ENCODE assay signal across 22 mouse cellular contexts in genomic region chr19:4102626-4103025, GRCm38 (mm10). TPM values are rescaled to one million over a fixed set of nuclear protein-coding genes. Genes with fewer than 3 reads are reported as not detected.
"Had no signal": no experiment of that assay in that cellular context is flagged by ENCODE, and none has a peak within 500 bp of the region (broad histone marks: within the 10 kb centered on the region; RNA-seq: fewer than 3 reads in every experiment).

No protein-coding gene starts in this region.

- H3K9me3 ChIP-seq: limb, embryonic 10.5 days; liver, embryonic 12.5 days; midbrain, embryonic 10.5 days; midbrain, embryonic 15.5 days; neural tube, embryonic 13.5 days; stomach, embryonic 15.5 days had no signal

- H3K27me3 ChIP-seq: midbrain, embryonic 15.5 days had no signal

- H3K27ac ChIP-seq: limb, embryonic 10.5 days; liver, embryonic 12.5 days; midbrain, embryonic 10.5 days; midbrain, embryonic 15.5 days; neural tube, embryonic 13.5 days; stomach, embryonic 15.5 days had no signal

- H3K9ac ChIP-seq: liver, embryonic 12.5 days; lung, embryonic 14.5 days; midbrain, embryonic 15.5 days; neural tube, embryonic 13.5 days; stomach, embryonic 15.5 days had no signal

- ATAC-seq: liver, embryonic 12.5 days; midbrain, embryonic 15.5 days had no signal

- DNase-seq: kidney, postnatal 25 days; lung, embryonic 14.5 days; lung, postnatal 10 days; lung, postnatal 4 days; retina, postnatal 1 day; right cerebral cortex, postnatal 4 days; spleen, adult 18-20 months; thymus, adult 2 months; thymus, postnatal 25 days had no signal

- H3K4me3 ChIP-seq: limb, embryonic 10.5 days; liver, embryonic 12.5 days; stomach, embryonic 15.5 days had no signal

- H3K36me3 ChIP-seq: limb, embryonic 10.5 days; stomach, embryonic 15.5 days had no signal

- H3K4me2 ChIP-seq: liver, embryonic 12.5 days; lung, embryonic 14.5 days; stomach, embryonic 15.5 days had no signal

RNA-seq across cellular contexts. Expression of gene Cabp2, which starts 21.2 kb away (rescaled TPM):
- total RNA-seq: layer of hippocampus, postnatal 10 days; left cerebral cortex, adult 18-20 months; left cerebral cortex, postnatal 14 days; megakaryocyte, adult 5-6 weeks had no signal
- polyA plus RNA-seq: limb, embryonic 10.5 days; limb, embryonic 14.5 days; lung, embryonic 14.5 days; midbrain, embryonic 10.5 days; neural tube, embryonic 13.5 days; testis, adult 2 months had no signal

RNA-seq across cellular contexts. Expression of gene Gpr152, which starts 37.0 kb away (rescaled TPM):
- total RNA-seq: layer of hippocampus, postnatal 10 days; left cerebral cortex, postnatal 14 days; megakaryocyte, adult 5-6 weeks had no signal
- polyA plus RNA-seq: kidney, embryonic 16.5 days; limb, embryonic 10.5 days; liver, embryonic 12.5 days; lung, embryonic 14.5 days; midbrain, embryonic 10.5 days; neural tube, embryonic 13.5 days; stomach, embryonic 15.5 days had no signal
